Mouse (Mus musculus) neural tube, embryonic 14.5 days (tissue): ENCODE data around the gene Eefsec. TPM values are rescaled to one million over a fixed set of nuclear protein-coding genes. Genes with fewer than 3 reads are reported as not detected.

ENCODE experiments used
- ATAC-seq: fragments of 200-750 bp; cut with Nextera tagmentation; 2 replicates; pipeline ENCODE4 v1.8.0; 2017; ENCODE audit warnings: low read depth, mild to moderate bottlenecking, moderate TSS enrichment, moderate library complexity
- H3K27ac ChIP-seq: fragments of 300-500 bp; sonication (generic); 2 replicates; pipeline ENCODE4 v1.5.1; 2014; ENCODE audit warnings: low read depth, mild to moderate bottlenecking, control low read depth, low read length, moderate library complexity, mixed read lengths
- H3K27me3 ChIP-seq: fragments of 300-500 bp; sonication (generic); 2 replicates; pipeline ENCODE4 v1.6.1; 2014; ENCODE audit warnings: low read length; ENCODE audit not compliant: control insufficient read depth, insufficient read depth
- H3K36me3 ChIP-seq: fragments of 300-500 bp; sonication (generic); 2 replicates; pipeline ENCODE4 v1.6.1; 2014; ENCODE audit warnings: low read length, mixed read lengths; ENCODE audit not compliant: control insufficient read depth, insufficient read depth
- H3K4me1 ChIP-seq: fragments of 300-500 bp; sonication (generic); 2 replicates; pipeline ENCODE4 v1.6.1; 2014; ENCODE audit warnings: low read length; ENCODE audit not compliant: control insufficient read depth, insufficient read depth
- H3K4me2 ChIP-seq: fragments of 300-500 bp; sonication (generic); 2 replicates; pipeline ENCODE4 v1.6.1; 2014; ENCODE audit warnings: mild to moderate bottlenecking, low read depth, low read length, control low read depth
- H3K4me3 ChIP-seq: fragments of 300-500 bp; sonication (generic); 2 replicates; pipeline ENCODE4 v1.5.1; 2014; ENCODE audit warnings: low read depth, low read length, control low read depth, mixed read lengths
- H3K9ac ChIP-seq: fragments of 300-500 bp; sonication (generic); replicated peaks from 2 replicates; pipeline ENCODE4 v1.6.1; 2014; ENCODE audit warnings: low read depth, mild to moderate bottlenecking, control low read depth, low read length, mixed read lengths
- H3K9me3 ChIP-seq: fragments of 300-500 bp; sonication (generic); 2 replicates; pipeline ENCODE4 v1.6.1; 2016; ENCODE audit warnings: low read length; ENCODE audit not compliant: control insufficient read depth
- WGBS: fragments of 180-500 bp; shearing (Covaris S2); extraction: QIAGEN DNeasy Blood & Tissue Kit; methylation state at CpG from one replicate; pipeline ENCODE4 v1.1.7; 2014; 5-methylcytosine and 5-hydroxymethylcytosine counted together
- polyA plus RNA-seq: library from polyadenylated mRNA; unstranded; fragments of >200 nt; fragmentation: Nextera tagmentation; extraction: Ambion mirVana; gene quantifications from 2 replicates; pipeline ENCODE4 v1.2.1, GENCODE M21; 2014

The Eefsec gene
- polyA plus RNA-seq, 1 experiment from 2014 or later = 30.2 TPM

DNA sequence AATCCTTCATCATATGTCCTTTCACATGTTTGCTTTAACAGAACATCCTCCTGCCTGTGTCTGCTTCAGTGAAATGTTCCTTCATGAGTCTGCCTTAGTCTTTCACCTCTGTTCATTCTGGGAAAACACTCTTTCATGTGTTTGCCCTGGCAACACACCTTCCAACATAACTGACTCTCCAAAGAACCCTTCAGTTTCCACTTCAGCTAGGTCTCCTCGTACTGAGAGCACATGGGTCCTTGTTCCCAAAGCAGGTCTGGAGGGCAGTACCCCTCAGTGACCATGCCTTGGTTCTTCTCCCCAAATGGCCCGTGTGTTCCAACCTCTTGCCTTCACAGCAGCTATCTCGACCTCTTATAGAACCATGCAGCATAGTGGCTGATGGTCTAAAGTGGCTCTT, 179.3 kb downstream of the Eefsec start:
- no peaks in the 10 kb centered on the region for H3K27me3 ChIP-seq
- no peaks in the 10 kb centered on the region for H3K9me3 ChIP-seq
- no peak overlapping the region for H3K9ac ChIP-seq
- H3K4me1 ChIP-seq = no peaks in the 10 kb centered on the region
- 86% methylated on average over 3 of the region's 3 CpGs for WGBS
- H3K4me3 ChIP-seq = no peak overlapping the region
- ATAC-seq = no peak
- no peak overlapping the region for H3K4me2 ChIP-seq
- no peak overlapping the region for H3K27ac ChIP-seq
- no peaks in the 10 kb centered on the region for H3K36me3 ChIP-seq

DNA sequence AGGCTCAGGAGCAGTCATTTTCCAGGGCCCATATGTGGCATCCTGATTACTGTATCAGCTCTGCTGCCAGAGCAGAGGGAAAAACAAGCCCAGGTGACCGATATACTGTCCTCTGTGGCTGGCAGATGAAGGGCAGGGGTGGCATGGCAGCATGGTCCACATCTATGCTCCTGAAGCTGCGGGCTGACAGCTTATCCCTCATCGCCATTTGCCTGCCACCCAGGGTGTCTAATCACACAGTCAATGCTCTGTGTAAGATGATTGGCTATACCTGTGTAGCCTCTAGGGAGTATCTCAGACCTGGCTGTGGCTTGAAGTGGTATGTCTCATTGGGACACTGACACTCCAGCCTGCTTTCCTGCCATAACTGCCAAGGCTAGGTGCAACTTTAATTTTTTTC, 180.3 kb downstream of the Eefsec start:
- no peak for ATAC-seq
- H3K27me3 ChIP-seq = no peaks in the 10 kb centered on the region
- H3K9ac ChIP-seq = no peak overlapping the region
- H3K4me3 ChIP-seq = no peak overlapping the region
- H3K27ac ChIP-seq = no peak overlapping the region
- WGBS = 88% methylated on average over 3 of the region's 3 CpGs
- no peak overlapping the region for H3K4me2 ChIP-seq
- no peaks in the 10 kb centered on the region for H3K4me1 ChIP-seq
- H3K36me3 ChIP-seq = no peaks in the 10 kb centered on the region
- no peaks in the 10 kb centered on the region for H3K9me3 ChIP-seq

DNA sequence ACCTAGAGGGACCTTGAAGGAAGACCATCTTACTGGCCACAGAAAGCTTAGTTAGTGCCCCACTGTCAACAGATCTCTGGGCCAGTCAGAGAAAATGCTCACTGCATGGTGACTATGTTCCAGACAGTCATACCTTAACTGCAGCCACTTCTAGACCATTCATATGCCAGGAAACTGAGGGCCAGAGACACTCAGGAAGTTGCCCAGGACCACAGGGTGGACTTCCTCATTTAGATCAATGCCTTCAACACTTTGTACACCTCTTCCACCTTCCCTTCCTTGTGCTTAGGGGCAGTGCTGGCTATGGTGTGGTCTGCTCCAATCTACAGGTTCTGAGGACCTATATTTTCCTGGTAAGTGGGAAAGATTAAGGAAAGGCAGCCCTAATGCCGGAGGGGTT, 181.0 kb downstream of the Eefsec start:
- H3K27ac ChIP-seq = no peak overlapping the region
- WGBS = 96% methylated on average over 1 of the region's 1 CpGs
- H3K4me1 ChIP-seq = no peaks in the 10 kb centered on the region
- H3K9ac ChIP-seq = no peak overlapping the region
- no peaks in the 10 kb centered on the region for H3K27me3 ChIP-seq
- ATAC-seq = no peak
- H3K9me3 ChIP-seq = no peaks in the 10 kb centered on the region
- no peak overlapping the region for H3K4me3 ChIP-seq
- no peaks in the 10 kb centered on the region for H3K36me3 ChIP-seq
- H3K4me2 ChIP-seq = no peak overlapping the region

GRCm38 (mm10) chr6:88262160-88262559, 184.2 kb downstream of the Eefsec start:
- no peaks in the 10 kb centered on the region for H3K27me3 ChIP-seq
- no peak overlapping the region for H3K9ac ChIP-seq
- no peak overlapping the region for H3K4me3 ChIP-seq
- H3K27ac ChIP-seq = no peak overlapping the region
- no peaks in the 10 kb centered on the region for H3K9me3 ChIP-seq
- no peak overlapping the region for H3K4me2 ChIP-seq
- H3K4me1 ChIP-seq = no peaks in the 10 kb centered on the region
- no peaks in the 10 kb centered on the region for H3K36me3 ChIP-seq
- ATAC-seq = 0 out of 2 replicates have a peak, but pooled peaks have one; percentile 34
- WGBS = 11% methylated on average over 9 of the region's 9 CpGs

- ATAC-seq = no peak
- no peaks in the 10 kb centered on the region for H3K9me3 ChIP-seq
These were observed 185.7 kb downstream of the Eefsec start for GRCm38 (mm10) chr6:88260645-88261044.

GRCm38 (mm10) chr6:88259621-88260020, 186.7 kb downstream of the Eefsec start:
- no peak overlapping the region for H3K4me2 ChIP-seq
- no peak for ATAC-seq
- H3K4me3 ChIP-seq = no peak overlapping the region
- no peak overlapping the region for H3K9ac ChIP-seq
- H3K36me3 ChIP-seq = no peaks in the 10 kb centered on the region
- 94% methylated on average over 3 of the region's 3 CpGs for WGBS
- no peaks in the 10 kb centered on the region for H3K4me1 ChIP-seq
- H3K9me3 ChIP-seq = no peaks in the 10 kb centered on the region
- H3K27ac ChIP-seq = no peak overlapping the region
- no peaks in the 10 kb centered on the region for H3K27me3 ChIP-seq

More at GRCm38 (mm10) chr6:88260645-88261044, 185.7 kb downstream of the Eefsec start:
- 93% methylated on average over 3 of the region's 3 CpGs for WGBS
- Histone ChIP-seq H3K9ac (no peak overlapping the region), H3K4me2 (no peak overlapping the region), H3K4me1 (no peaks in the 10 kb centered on the region), H3K36me3 (no peaks in the 10 kb centered on the region), H3K27me3 (no peaks in the 10 kb centered on the region), H3K4me3 (no peak overlapping the region), H3K27ac (no peak overlapping the region)

- Histone ChIP-seq H3K4me1 (no peaks in the 10 kb centered on the region), H3K27me3 (no peaks in the 10 kb centered on the region), H3K36me3 (no peaks in the 10 kb centered on the region), H3K4me3 (no peak overlapping the region), H3K9me3 (no peaks in the 10 kb centered on the region), H3K27ac (no peak overlapping the region), H3K9ac (no peak overlapping the region), H3K4me2 (no peak overlapping the region)
- no peak for ATAC-seq
- WGBS = 93% methylated on average over 4 of the region's 4 CpGs
These were observed 190.9 kb downstream of the Eefsec start for GRCm38 (mm10) chr6:88255435-88255834.

DNA sequence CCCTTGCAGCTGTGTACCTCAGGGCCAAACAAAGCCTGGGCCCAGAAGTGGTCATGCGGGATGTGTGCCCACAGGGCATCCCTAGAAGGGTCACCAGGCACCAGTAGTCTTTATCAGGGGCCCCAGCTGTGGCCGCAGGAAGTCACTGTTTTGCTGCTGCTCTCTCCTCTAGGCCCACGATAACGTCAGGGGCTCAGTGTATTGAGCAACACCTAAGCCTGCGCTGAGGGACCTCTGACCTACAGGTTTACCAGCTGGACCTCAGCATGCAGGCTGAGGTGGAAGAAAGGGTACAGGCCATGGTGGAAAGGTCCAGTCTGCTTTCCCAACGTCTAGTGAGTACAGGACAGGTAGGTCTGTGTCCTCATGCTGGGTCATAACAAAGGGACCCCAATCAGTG, 192.3 kb downstream of the Eefsec start:
- Histone ChIP-seq H3K9me3 (no peaks in the 10 kb centered on the region), H3K4me1 (no peaks in the 10 kb centered on the region), H3K9ac (no peak overlapping the region), H3K4me3 (no peak overlapping the region), H3K27me3 (no peaks in the 10 kb centered on the region), H3K27ac (no peak overlapping the region), H3K36me3 (no peaks in the 10 kb centered on the region), H3K4me2 (no peak overlapping the region)
- ATAC-seq = no peak
- WGBS = 88% methylated on average over 6 of the region's 6 CpGs

GRCm38 (mm10) chr6:88251798-88252478, 194.4 kb downstream of the Eefsec start:
- no peaks in the 10 kb centered on the region for H3K36me3 ChIP-seq
- H3K4me2 ChIP-seq = no peak overlapping the region
- no peaks in the 10 kb centered on the region for H3K4me1 ChIP-seq
- ATAC-seq = no peak
- H3K9me3 ChIP-seq = no peaks in the 10 kb centered on the region
- no peaks in the 10 kb centered on the region for H3K27me3 ChIP-seq
- no peak overlapping the region for H3K9ac ChIP-seq
- WGBS = 83% methylated on average over 7 of the region's 7 CpGs
- H3K4me3 ChIP-seq = no peak overlapping the region
- H3K27ac ChIP-seq = no peak overlapping the region
